Mouse (Mus musculus) midbrain, embryonic 14.5 days (tissue): Measurements from ENCODE around the gene Kcnk16. TPM values are rescaled to one million over a fixed set of nuclear protein-coding genes. Genes with fewer than 3 reads are reported as not detected.
A peak's percentile ranks its signal among the peaks of the same experiment; 100 is the strongest.

Experiments
- ATAC-seq: fragments of 200-750 bp; cut with Nextera tagmentation; 2 replicates; pipeline ENCODE4 v1.8.0; 2017; ENCODE audit warnings: moderate number of reproducible peaks, moderate library complexity; ENCODE audit not compliant: low FRiP score, low TSS enrichment
- DNase-seq: peaks from one replicate; pipeline ENCODE4 v3.0.0-alpha.2; 2015
- H3K27ac ChIP-seq: fragments of 300-500 bp; sonication (generic); replicated peaks from 2 replicates; pipeline ENCODE4 v1.5.1; 2014; ENCODE audit warnings: mild to moderate bottlenecking, low read depth, low read length, moderate library complexity
- H3K27me3 ChIP-seq: fragments of 300-500 bp; sonication (generic); 2 replicates; pipeline ENCODE4 v1.6.1; 2014; ENCODE audit warnings: low read length, control low read depth, mixed read lengths; ENCODE audit not compliant: control insufficient read depth, insufficient read depth
- H3K36me3 ChIP-seq: fragments of 300-500 bp; sonication (generic); 2 replicates; pipeline ENCODE4 v1.6.1; 2014; ENCODE audit warnings: low read length, control low read depth; ENCODE audit not compliant: control insufficient read depth, insufficient read depth
- H3K4me1 ChIP-seq: fragments of 300-500 bp; sonication (generic); 2 replicates; pipeline ENCODE4 v1.6.1; 2014; ENCODE audit warnings: mild to moderate bottlenecking, antibody characterized with exemption, low read length, control low read depth; ENCODE audit not compliant: control insufficient read depth, insufficient read depth
- H3K4me2 ChIP-seq: fragments of 300-500 bp; sonication (generic); 2 replicates; pipeline ENCODE4 v1.6.1; 2014; ENCODE audit warnings: mild to moderate bottlenecking, low read length, moderate library complexity
- H3K4me3 ChIP-seq: fragments of 300-500 bp; sonication (generic); replicated peaks from 2 replicates; pipeline ENCODE4 v1.5.1; 2014; ENCODE audit warnings: low read depth, low read length
- H3K9ac ChIP-seq: fragments of 300-500 bp; sonication (generic); replicated peaks from 2 replicates; pipeline ENCODE4 v1.6.1; 2014; ENCODE audit warnings: mild to moderate bottlenecking, low read length, moderate library complexity
- H3K9me3 ChIP-seq: fragments of 300-500 bp; sonication (generic); 2 replicates; pipeline ENCODE4 v1.6.1; 2016; ENCODE audit warnings: low read length, control low read depth, mixed read lengths; ENCODE audit not compliant: control insufficient read depth
- WGBS: fragments of 180-500 bp; shearing (Covaris S2); extraction: QIAGEN DNeasy Blood & Tissue Kit; methylation state at CpG from one replicate; pipeline ENCODE4 v1.1.7; 2014; 5-methylcytosine and 5-hydroxymethylcytosine counted together
- polyA plus RNA-seq: library from polyadenylated mRNA; unstranded; fragments of >200 nt; fragmentation: Nextera tagmentation; extraction: Ambion mirVana; gene quantifications from 2 replicates; pipeline ENCODE4 v1.2.1, GENCODE M21; 2014

The Kcnk16 gene
- polyA plus RNA-seq, 1 experiment from 2014 or later, result not detected

GRCm38 (mm10) chr14:20268421-20268820 lies 578 bp downstream of the Kcnk16 start:
- no peaks in the 10 kb centered on the region for H3K9me3 ChIP-seq
- ATAC-seq, result no peak
- no peak for DNase-seq
- no peaks in the 10 kb centered on the region for H3K27me3 ChIP-seq
- H3K4me2 ChIP-seq, result no peak overlapping the region
- no peak overlapping the region for H3K9ac ChIP-seq
- H3K36me3 ChIP-seq, result no peaks in the 10 kb centered on the region
- H3K4me1 ChIP-seq, result no peaks in the 10 kb centered on the region
- WGBS, result 87% methylated on average over 6 of the region's 6 CpGs
- H3K27ac ChIP-seq, result no peak overlapping the region
- no peak overlapping the region for H3K4me3 ChIP-seq

- H3K4me2 ChIP-seq, result no peak overlapping the region
- whole genome bisulfite sequencing, result 63% methylated on average over 3 of the region's 4 CpGs
- no peak for DNase-seq
- H3K4me3 ChIP-seq, result no peak overlapping the region
- H3K4me1 ChIP-seq, result no peaks in the 10 kb centered on the region
- no peak for ATAC-seq
- no peaks in the 10 kb centered on the region for H3K9me3 ChIP-seq
- H3K9ac ChIP-seq, result no peak overlapping the region
- H3K27me3 ChIP-seq, result no peaks in the 10 kb centered on the region
- H3K27ac ChIP-seq, result no peak overlapping the region
- H3K36me3 ChIP-seq, result no peaks in the 10 kb centered on the region
These were observed 6.7 kb downstream of the Kcnk16 start for GRCm38 (mm10) chr14:20262346-20262745.

GRCm38 (mm10) chr14:20258185-20259113 lies 10.6 kb downstream of the Kcnk16 start:
- no peak overlapping the region for H3K9ac ChIP-seq
- DNase-seq (peak; percentile 90), ATAC-seq (peak; percentile 71; the same call in 1 of the 2 replicates)
- no peaks in the 10 kb centered on the region for H3K4me1 ChIP-seq
- H3K27ac ChIP-seq, result no peak overlapping the region
- WGBS, result 58% methylated on average over 8 of the region's 8 CpGs
- H3K4me3 ChIP-seq, result no peak overlapping the region
- no peaks in the 10 kb centered on the region for H3K9me3 ChIP-seq
- H3K36me3 ChIP-seq, result no peaks in the 10 kb centered on the region
- H3K4me2 ChIP-seq, result no peak overlapping the region
- H3K27me3 ChIP-seq, result no peaks in the 10 kb centered on the region

GRCm38 (mm10) chr14:20250237-20251171 lies 18.5 kb downstream of the Kcnk16 start:
- Histone ChIP-seq H3K9ac (no peak overlapping the region), H3K27ac (no peak overlapping the region), H3K4me3 (no peak overlapping the region), H3K27me3 (no peaks in the 10 kb centered on the region), H3K4me2 (no peak overlapping the region), H3K9me3 (no peaks in the 10 kb centered on the region), H3K36me3 (no peaks in the 10 kb centered on the region), H3K4me1 (no peaks in the 10 kb centered on the region)
- no peak for ATAC-seq
- no peak for DNase-seq
- WGBS, result 58% methylated on average over 14 of the region's 14 CpGs

- 92% methylated on average over 3 of the region's 3 CpGs for WGBS
- Histone ChIP-seq H3K4me3 (no peak overlapping the region), H3K9me3 (no peaks in the 10 kb centered on the region), H3K27ac (no peak overlapping the region), H3K9ac (no peak overlapping the region), H3K4me2 (no peak overlapping the region), H3K4me1 (no peaks in the 10 kb centered on the region), H3K36me3 (no peaks in the 10 kb centered on the region), H3K27me3 (no peaks in the 10 kb centered on the region)
- ATAC-seq, result no peak
- no peak for DNase-seq
These were observed 21.0 kb downstream of the Kcnk16 start for GRCm38 (mm10) chr14:20248001-20248400.

GRCm38 (mm10) chr14:20246811-20247266 lies 22.2 kb downstream of the Kcnk16 start:
- Histone ChIP-seq H3K36me3 (no peaks in the 10 kb centered on the region), H3K4me3 (no peak overlapping the region), H3K4me1 (no peaks in the 10 kb centered on the region), H3K4me2 (no peak overlapping the region), H3K27me3 (no peaks in the 10 kb centered on the region), H3K9me3 (no peaks in the 10 kb centered on the region), H3K27ac (no peak overlapping the region), H3K9ac (no peak overlapping the region)
- ATAC-seq (no peak), DNase-seq (no peak)
- 73% methylated on average over 11 of the region's 11 CpGs for WGBS

- WGBS, result 87% methylated on average over 5 of the region's 5 CpGs
- Histone ChIP-seq H3K4me1 (no peaks in the 10 kb centered on the region), H3K9ac (no peak overlapping the region), H3K27me3 (no peaks in the 10 kb centered on the region), H3K9me3 (no peaks in the 10 kb centered on the region), H3K27ac (no peak overlapping the region), H3K4me2 (no peak overlapping the region), H3K36me3 (no peaks in the 10 kb centered on the region), H3K4me3 (no peak overlapping the region)
- ATAC-seq, result no peak
- DNase-seq, result no peak
These were observed 23.1 kb downstream of the Kcnk16 start for GRCm38 (mm10) chr14:20245861-20246260.

- H3K4me3 ChIP-seq, result no peak overlapping the region
- H3K4me2 ChIP-seq, result no peak overlapping the region
- no peaks in the 10 kb centered on the region for H3K4me1 ChIP-seq
- ATAC-seq (no peak), DNase-seq (no peak)
- no peaks in the 10 kb centered on the region for H3K36me3 ChIP-seq
- no peaks in the 10 kb centered on the region for H3K9me3 ChIP-seq
- no peaks in the 10 kb centered on the region for H3K27me3 ChIP-seq
- H3K9ac ChIP-seq, result no peak overlapping the region
- WGBS, result 66% methylated on average over 2 of the region's 2 CpGs
- no peak overlapping the region for H3K27ac ChIP-seq
These were observed 23.7 kb downstream of the Kcnk16 start for GRCm38 (mm10) chr14:20245318-20245717.
